ENCODE assay signal across 17 mouse cellular contexts in genomic region chr10:62965796-62966195, GRCm38 (mm10).
"Had no signal": no experiment of that assay in that cellular context is flagged by ENCODE, and none has a peak within 500 bp of the region (broad histone marks: within the 10 kb centered on the region; RNA-seq: fewer than 3 reads in every experiment).

No protein-coding gene starts in this region.

- DNase-seq: lung, adult 18-20 months; lung, embryonic 14.5 days; lung, postnatal 10 days; lung, postnatal 4 days; midbrain, embryonic 14.5 days; right cerebral cortex, postnatal 25 days; right cerebral cortex, postnatal 4 days; spleen, adult 18-20 months; thymus, adult 18-20 months; thymus, postnatal 14 days; thymus, postnatal 36 days had no signal

- H3K4me1 ChIP-seq: midbrain, embryonic 10.5 days; midbrain, embryonic 12.5 days; neural tube, embryonic 13.5 days; neural tube, embryonic 15.5 days had no signal

- H3K4me3 ChIP-seq: midbrain, embryonic 10.5 days; midbrain, embryonic 12.5 days; myocyte; neural tube, embryonic 13.5 days; neural tube, embryonic 15.5 days had no signal

- ATAC-seq: midbrain, embryonic 16.5 days had no signal

- H3K9ac ChIP-seq: lung, embryonic 14.5 days; midbrain, embryonic 12.5 days; neural tube, embryonic 13.5 days; neural tube, embryonic 15.5 days had no signal

- H3K9me3 ChIP-seq: midbrain, embryonic 10.5 days; midbrain, embryonic 12.5 days; neural tube, embryonic 13.5 days; neural tube, embryonic 15.5 days had no signal

- H3K4me2 ChIP-seq: lung, embryonic 14.5 days; midbrain, embryonic 12.5 days; neural tube, embryonic 13.5 days; neural tube, embryonic 15.5 days had no signal

- H3K27ac ChIP-seq: midbrain, embryonic 10.5 days; midbrain, embryonic 12.5 days; neural tube, embryonic 13.5 days; neural tube, embryonic 15.5 days had no signal

- H3K27me3 ChIP-seq: midbrain, embryonic 12.5 days; neural tube, embryonic 13.5 days; neural tube, embryonic 15.5 days had no signal
